Mouse (Mus musculus): Measurements from ENCODE around the gene Arfgap3. TPM values are rescaled to one million over a fixed set of nuclear protein-coding genes. Genes with fewer than 3 reads are reported as not detected.
A peak's percentile ranks its signal among the peaks of the same experiment; 100 is the strongest.

Gene Arfgap3
- polyA plus RNA-seq (2015; fragmentation: Nextera tagmentation; extraction: Ambion mirVana), result 44.5 and 46.3 TPM in 2 replicates

DNA sequence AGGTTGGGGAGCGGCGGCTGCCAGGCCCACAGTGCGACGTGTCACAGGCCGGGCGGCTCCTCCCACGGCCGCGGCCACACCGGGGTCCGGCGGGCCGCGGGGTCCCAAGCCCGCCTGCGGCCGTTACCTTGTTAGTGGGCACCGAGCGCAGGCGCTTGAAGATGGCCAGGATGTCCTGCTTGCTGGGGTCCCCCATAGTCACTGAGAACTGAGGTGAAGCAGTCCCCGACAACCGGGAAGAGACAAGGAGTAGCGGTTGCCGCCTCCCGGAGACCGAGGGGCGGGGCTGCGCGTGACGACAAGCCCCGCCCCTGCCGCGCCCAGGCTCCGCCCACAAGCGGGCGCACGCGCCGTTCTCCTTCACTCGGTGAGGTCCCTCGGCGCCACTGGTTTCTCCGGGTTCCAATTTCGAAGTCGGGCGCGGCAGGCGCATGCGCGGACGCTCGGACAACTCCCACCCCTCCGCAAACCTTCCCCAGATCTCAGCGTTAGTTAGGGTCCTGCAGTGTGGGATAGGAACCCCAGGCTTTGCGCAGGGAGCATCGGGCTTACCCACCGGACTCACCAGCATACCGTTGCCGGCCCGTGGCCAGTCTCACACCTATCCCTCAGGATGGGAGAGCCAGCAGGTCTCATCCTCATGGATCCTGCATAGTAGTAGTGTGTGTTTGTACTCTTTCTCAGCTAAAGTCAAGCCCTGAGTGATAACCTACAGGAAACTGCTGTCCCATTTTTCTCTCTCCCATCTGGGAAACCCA, at the start of gene Arfgap3:
Gene Arfgap3 (minus strand): TSS at position 294 of the 758 bp plus-strand sequence.
- Histone ChIP-seq H3K36me3 (ENCODE audit: control insufficient read depth, insufficient read depth) (no peaks in the 10 kb centered on the region), H3K4me1 (replicated peaks; ENCODE audit: control insufficient read depth, insufficient read depth, low read length) (peaks cover 13% of the 10 kb centered on the region), H3K4me2 (ENCODE audit: low read length) (peak within 1 kb of the TSS; percentile 93), H3K9ac (replicated peaks; ENCODE audit: low read depth, low read length) (peak within 1 kb of the TSS; percentile 84), H3K4me3 (replicated peaks; ENCODE audit: low read length) (peak within 1 kb of the TSS; percentile 86), H3K27me3 (replicated peaks; ENCODE audit: control insufficient read depth, insufficient read depth, low read length) (no peaks in the 10 kb centered on the region), H3K9me3 (ENCODE audit: control insufficient read depth, low read length) (no peaks in the 10 kb centered on the region), H3K27ac (ENCODE audit: low read length) (no peak within 1 kb of the TSS)
- ATAC-seq, result peak; percentile 94
- under 1% methylated on average over 59 of the region's 60 CpGs for WGBS

DNA sequence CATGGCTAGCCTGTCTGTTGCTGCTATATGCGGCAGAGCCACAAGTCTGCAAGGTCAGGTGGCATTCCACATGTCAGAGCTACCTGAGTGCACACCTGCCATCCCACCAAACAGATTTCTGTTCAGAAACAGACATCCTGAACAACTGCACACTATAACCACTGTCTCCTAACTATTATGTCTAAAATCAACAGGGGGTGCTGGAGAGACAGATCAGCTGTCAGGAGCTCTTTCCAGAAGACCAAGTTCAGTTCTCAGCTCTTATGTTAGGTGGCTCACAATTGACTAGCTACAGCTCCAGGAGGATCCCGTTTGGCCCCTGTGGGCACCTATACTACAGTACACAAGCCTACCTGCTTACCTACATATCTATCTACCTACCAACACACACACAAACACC, 42.7 kb upstream of the Arfgap3 start:
- no peaks in the 10 kb centered on the region for H3K9me3 ChIP-seq (ENCODE audit: control insufficient read depth, low read length)
- WGBS, result 80% methylated on average over 2 of the region's 2 CpGs
- ATAC-seq, result no peak

DNA sequence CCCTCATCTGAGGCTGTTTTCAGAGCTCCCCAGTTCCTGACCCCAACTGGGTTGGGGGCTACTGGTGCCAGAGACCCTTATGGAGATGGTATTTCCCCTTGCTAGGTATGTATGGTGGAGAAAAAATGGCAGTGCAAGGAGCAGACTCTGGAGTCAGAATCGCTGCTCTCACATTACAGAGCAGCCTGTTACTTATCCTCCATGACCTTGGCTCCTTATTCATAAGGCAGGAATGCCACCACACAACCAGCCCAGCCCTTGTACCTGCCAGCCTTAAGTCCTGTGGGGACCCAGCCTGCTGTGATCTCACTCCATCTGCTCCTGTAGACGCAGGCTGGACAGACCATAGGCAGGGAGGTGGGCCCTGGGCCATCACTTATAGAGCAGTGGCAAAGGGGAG, 37.9 kb upstream of the Arfgap3 start:
- H3K27ac ChIP-seq (ENCODE audit: low read length), result no peak overlapping the region
- no peak for ATAC-seq
- H3K27me3 ChIP-seq (replicated peaks; ENCODE audit: control insufficient read depth, insufficient read depth, low read length), result no peaks in the 10 kb centered on the region
- no peaks in the 10 kb centered on the region for H3K9me3 ChIP-seq (ENCODE audit: control insufficient read depth, low read length)
- H3K4me3 ChIP-seq (replicated peaks; ENCODE audit: low read length), result no peak overlapping the region
- H3K4me2 ChIP-seq (ENCODE audit: low read length), result no peak overlapping the region
- no peak overlapping the region for H3K9ac ChIP-seq (replicated peaks; ENCODE audit: low read depth, low read length)
- 87% methylated on average over 2 of the region's 2 CpGs for WGBS
- no peaks in the 10 kb centered on the region for H3K4me1 ChIP-seq (replicated peaks; ENCODE audit: control insufficient read depth, insufficient read depth, low read length)
- H3K36me3 ChIP-seq (ENCODE audit: control insufficient read depth, insufficient read depth), result no peaks in the 10 kb centered on the region

More for the DNA sequence above, 42.7 kb upstream of the Arfgap3 start:
- H3K36me3 ChIP-seq (ENCODE audit: control insufficient read depth, insufficient read depth), result no peaks in the 10 kb centered on the region
- H3K4me1 ChIP-seq (replicated peaks; ENCODE audit: control insufficient read depth, insufficient read depth, low read length), result no peaks in the 10 kb centered on the region
- H3K27me3 ChIP-seq (replicated peaks; ENCODE audit: control insufficient read depth, insufficient read depth, low read length), result no peaks in the 10 kb centered on the region
- H3K4me3 ChIP-seq (replicated peaks; ENCODE audit: low read length), result no peak overlapping the region
- H3K9ac ChIP-seq (replicated peaks; ENCODE audit: low read depth, low read length), result no peak overlapping the region
- H3K4me2 ChIP-seq (ENCODE audit: low read length), result no peak overlapping the region
- no peak overlapping the region for H3K27ac ChIP-seq (ENCODE audit: low read length)

DNA sequence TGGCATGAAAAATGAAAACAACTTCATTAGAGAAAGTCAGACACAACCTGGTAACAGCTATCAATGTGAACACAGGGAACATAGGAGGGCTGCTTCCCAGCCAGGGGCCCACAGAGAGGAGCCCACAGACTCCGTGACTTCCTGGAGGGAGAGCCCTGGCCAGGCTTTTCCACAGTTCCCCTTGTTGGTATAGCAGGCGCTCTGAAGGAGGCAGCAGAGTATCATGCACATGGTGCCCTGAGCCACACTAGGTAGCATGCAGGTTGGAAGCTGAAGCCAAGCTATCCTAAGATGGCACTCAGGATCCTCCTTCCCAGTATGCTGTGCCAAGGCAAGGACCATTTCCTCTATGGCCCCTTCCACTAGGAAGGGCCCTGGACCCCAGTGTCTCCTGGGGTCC, 33.6 kb upstream of the Arfgap3 start:
- Histone ChIP-seq H3K4me1 (replicated peaks; ENCODE audit: control insufficient read depth, insufficient read depth, low read length) (no peaks in the 10 kb centered on the region), H3K36me3 (ENCODE audit: control insufficient read depth, insufficient read depth) (peaks cover 2% of the 10 kb centered on the region; the same call in 1 of the 2 replicates), H3K27ac (ENCODE audit: low read length) (no peak overlapping the region), H3K9ac (replicated peaks; ENCODE audit: low read depth, low read length) (no peak overlapping the region), H3K4me3 (replicated peaks; ENCODE audit: low read length) (no peak overlapping the region), H3K4me2 (ENCODE audit: low read length) (no peak overlapping the region), H3K27me3 (replicated peaks; ENCODE audit: control insufficient read depth, insufficient read depth, low read length) (no peaks in the 10 kb centered on the region), H3K9me3 (ENCODE audit: control insufficient read depth, low read length) (no peaks in the 10 kb centered on the region)
- ATAC-seq, result no peak
- 89% methylated on average over 2 of the region's 2 CpGs for WGBS

DNA sequence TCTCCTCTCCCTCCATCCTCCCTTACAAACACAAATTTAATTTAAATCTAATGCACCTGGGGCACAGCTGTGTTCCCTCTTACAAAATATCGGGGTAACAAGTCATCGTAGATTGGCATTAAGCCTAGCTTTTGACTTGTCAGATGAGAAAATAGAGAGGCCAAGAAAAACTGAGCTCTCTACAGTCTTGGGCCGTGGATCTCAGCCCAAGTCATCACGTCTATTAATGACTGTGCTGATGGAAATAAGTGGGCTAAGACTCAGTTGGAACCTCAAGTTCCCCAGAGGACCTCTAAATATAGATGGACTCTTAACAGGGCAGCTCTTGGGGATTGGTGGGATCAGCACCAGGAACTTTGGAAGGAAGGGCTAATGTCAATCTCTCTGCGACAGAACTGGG, 33.1 kb upstream of the Arfgap3 start:
- no peaks in the 10 kb centered on the region for H3K4me1 ChIP-seq (replicated peaks; ENCODE audit: control insufficient read depth, insufficient read depth, low read length)
- no peaks in the 10 kb centered on the region for H3K27me3 ChIP-seq (replicated peaks; ENCODE audit: control insufficient read depth, insufficient read depth, low read length)
- H3K27ac ChIP-seq (ENCODE audit: low read length), result no peak overlapping the region
- H3K9me3 ChIP-seq (ENCODE audit: control insufficient read depth, low read length), result no peaks in the 10 kb centered on the region
- 92% methylated on average over 5 of the region's 5 CpGs for WGBS
- H3K4me2 ChIP-seq (ENCODE audit: low read length), result no peak overlapping the region
- no peak overlapping the region for H3K9ac ChIP-seq (replicated peaks; ENCODE audit: low read depth, low read length)
- H3K36me3 ChIP-seq (ENCODE audit: control insufficient read depth, insufficient read depth), result peaks cover 3% of the 10 kb centered on the region; the same call in 1 of the 2 replicates
- no peak overlapping the region for H3K4me3 ChIP-seq (replicated peaks; ENCODE audit: low read length)
- no peak for ATAC-seq

DNA sequence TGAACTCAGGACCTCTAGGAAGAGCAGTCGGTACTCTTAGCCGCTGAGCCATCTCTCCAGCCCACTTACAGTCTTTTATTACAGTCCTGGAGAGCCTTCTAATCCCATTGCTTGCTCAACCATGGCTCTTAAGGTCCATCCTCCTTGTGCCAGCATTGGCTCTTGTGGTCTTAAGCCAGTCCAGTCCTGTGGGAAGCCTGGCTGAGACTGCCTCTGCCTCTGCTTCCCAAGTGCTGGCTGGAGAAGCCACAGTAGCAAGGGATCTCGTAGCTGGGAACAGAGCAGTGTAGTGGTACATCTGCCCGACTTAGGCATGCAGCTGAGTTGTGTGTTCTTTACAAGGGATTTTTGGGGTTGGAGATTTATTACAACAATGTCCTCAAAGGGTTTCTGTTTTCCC, 32.4 kb upstream of the Arfgap3 start:
- Histone ChIP-seq H3K36me3 (ENCODE audit: control insufficient read depth, insufficient read depth) (peaks cover 3% of the 10 kb centered on the region; the same call in 1 of the 2 replicates), H3K9me3 (ENCODE audit: control insufficient read depth, low read length) (no peaks in the 10 kb centered on the region), H3K27me3 (replicated peaks; ENCODE audit: control insufficient read depth, insufficient read depth, low read length) (no peaks in the 10 kb centered on the region), H3K4me3 (replicated peaks; ENCODE audit: low read length) (no peak overlapping the region), H3K4me2 (ENCODE audit: low read length) (no peak overlapping the region), H3K9ac (replicated peaks; ENCODE audit: low read depth, low read length) (no peak overlapping the region), H3K4me1 (replicated peaks; ENCODE audit: control insufficient read depth, insufficient read depth, low read length) (no peaks in the 10 kb centered on the region), H3K27ac (ENCODE audit: low read length) (no peak overlapping the region)
- 95% methylated on average over 4 of the region's 4 CpGs for WGBS
- ATAC-seq, result no peak

DNA sequence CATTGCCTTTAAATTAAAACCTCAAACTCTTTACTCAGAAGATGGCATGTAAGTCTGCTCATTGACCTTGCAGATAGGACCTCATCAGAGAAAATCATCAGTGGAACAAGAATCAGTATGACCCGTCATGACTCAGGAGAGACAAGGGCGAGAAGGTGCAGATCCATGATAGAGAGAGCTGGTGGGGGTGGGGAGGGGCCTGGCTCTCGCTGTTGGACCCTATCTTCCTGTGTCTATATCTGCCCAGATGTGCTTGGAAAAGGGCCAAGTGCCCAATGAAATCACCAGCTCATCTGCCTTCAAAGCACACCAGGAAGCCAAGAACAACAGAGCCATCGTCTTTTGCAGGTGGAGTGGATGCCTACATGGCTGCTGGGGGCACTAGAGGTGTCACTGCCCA, 27.1 kb upstream of the Arfgap3 start:
- Histone ChIP-seq H3K36me3 (ENCODE audit: control insufficient read depth, insufficient read depth) (peaks cover 3% of the 10 kb centered on the region; the same call in 1 of the 2 replicates), H3K4me1 (replicated peaks; ENCODE audit: control insufficient read depth, insufficient read depth, low read length) (no peaks in the 10 kb centered on the region), H3K4me2 (ENCODE audit: low read length) (no peak overlapping the region), H3K4me3 (replicated peaks; ENCODE audit: low read length) (no peak overlapping the region), H3K9ac (replicated peaks; ENCODE audit: low read depth, low read length) (no peak overlapping the region), H3K27ac (ENCODE audit: low read length) (no peak overlapping the region), H3K9me3 (ENCODE audit: control insufficient read depth, low read length) (no peaks in the 10 kb centered on the region), H3K27me3 (replicated peaks; ENCODE audit: control insufficient read depth, insufficient read depth, low read length) (no peaks in the 10 kb centered on the region)
- no peak for ATAC-seq
- 85% methylated on average over 4 of the region's 4 CpGs for WGBS

DNA sequence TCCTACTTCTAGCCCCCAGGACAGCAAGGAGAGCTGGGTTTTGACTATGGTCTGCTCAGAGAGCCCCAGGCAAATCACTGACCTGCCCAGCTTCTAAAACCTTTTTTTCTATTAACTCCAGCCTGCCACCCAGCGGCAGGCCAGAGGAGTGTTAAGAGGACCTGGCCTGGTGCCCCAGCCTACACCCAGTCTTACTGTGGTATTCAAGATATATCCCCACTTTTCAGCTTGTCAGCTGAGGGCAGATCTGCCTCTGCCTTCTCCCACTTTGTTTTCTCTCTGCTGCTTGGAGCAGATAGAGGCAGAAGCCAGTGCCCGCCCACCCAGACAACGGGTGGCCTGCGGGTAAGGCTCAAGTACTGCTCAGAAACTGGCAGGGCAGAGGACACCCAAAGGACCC, 25.1 kb upstream of the Arfgap3 start:
- 66% methylated on average over 4 of the region's 4 CpGs for WGBS
- Histone ChIP-seq H3K4me1 (replicated peaks; ENCODE audit: control insufficient read depth, insufficient read depth, low read length) (no peaks in the 10 kb centered on the region), H3K27me3 (replicated peaks; ENCODE audit: control insufficient read depth, insufficient read depth, low read length) (no peaks in the 10 kb centered on the region), H3K4me2 (ENCODE audit: low read length) (no peak overlapping the region), H3K9ac (replicated peaks; ENCODE audit: low read depth, low read length) (no peak overlapping the region), H3K9me3 (ENCODE audit: control insufficient read depth, low read length) (no peaks in the 10 kb centered on the region), H3K27ac (ENCODE audit: low read length) (no peak overlapping the region), H3K4me3 (replicated peaks; ENCODE audit: low read length) (no peak overlapping the region), H3K36me3 (ENCODE audit: control insufficient read depth, insufficient read depth) (peaks cover 3% of the 10 kb centered on the region; the same call in 1 of the 2 replicates)
- no peak for ATAC-seq

DNA sequence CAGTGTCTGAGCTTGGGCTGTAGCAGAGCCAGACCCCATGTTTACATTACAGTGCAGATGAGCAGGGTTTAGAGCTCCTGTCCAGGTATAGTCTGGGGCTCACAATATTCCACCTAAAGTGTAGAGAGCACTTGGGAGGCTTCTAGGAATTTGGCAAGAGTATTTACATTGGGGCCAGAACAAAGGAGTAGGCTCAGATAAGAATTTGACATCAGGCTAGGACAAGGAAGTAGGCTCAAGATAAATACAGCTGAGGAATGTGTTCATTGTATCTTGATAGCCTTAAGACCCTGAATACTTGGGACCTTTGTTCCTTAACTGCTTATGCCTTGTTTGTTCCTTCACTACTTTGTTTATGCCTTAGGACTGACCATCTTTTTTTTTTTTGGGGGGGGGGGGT, 24.0 kb upstream of the Arfgap3 start:
- H3K9me3 ChIP-seq (ENCODE audit: control insufficient read depth, low read length), result no peaks in the 10 kb centered on the region
- no peak overlapping the region for H3K4me3 ChIP-seq (replicated peaks; ENCODE audit: low read length)
- no peaks in the 10 kb centered on the region for H3K27me3 ChIP-seq (replicated peaks; ENCODE audit: control insufficient read depth, insufficient read depth, low read length)
- no peaks in the 10 kb centered on the region for H3K4me1 ChIP-seq (replicated peaks; ENCODE audit: control insufficient read depth, insufficient read depth, low read length)
- no peak for ATAC-seq
- no peak overlapping the region for H3K4me2 ChIP-seq (ENCODE audit: low read length)
- H3K36me3 ChIP-seq (ENCODE audit: control insufficient read depth, insufficient read depth), result peaks cover 3% of the 10 kb centered on the region; the same call in 1 of the 2 replicates
- no peak overlapping the region for H3K27ac ChIP-seq (ENCODE audit: low read length)
- H3K9ac ChIP-seq (replicated peaks; ENCODE audit: low read depth, low read length), result no peak overlapping the region
